Mouse (Mus musculus): Measurements from ENCODE around the gene Immp2l.

Immp2l gene

DNA sequence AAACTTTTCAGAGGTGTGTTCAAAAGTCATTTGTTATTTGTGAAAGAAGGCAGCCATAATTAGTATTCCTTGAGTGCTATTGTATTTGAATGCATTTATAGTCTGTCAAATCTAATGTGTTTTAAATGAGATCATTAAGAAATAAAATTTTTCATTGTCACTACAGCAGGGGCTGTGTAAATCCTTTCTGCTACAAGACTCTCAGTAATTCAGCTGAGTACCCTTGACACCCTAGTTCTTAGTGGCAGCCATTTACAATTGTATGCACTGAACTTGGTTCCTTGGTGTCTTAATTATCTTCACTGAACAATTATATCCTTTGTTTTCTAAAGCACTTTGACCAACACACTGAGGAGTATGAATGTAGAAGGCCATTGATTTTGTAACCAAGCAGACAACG lies 146.2 kb downstream of the Immp2l start:
- DNase-seq (ENCODE audit: low spot score in 2 of 2): no peak

DNA sequence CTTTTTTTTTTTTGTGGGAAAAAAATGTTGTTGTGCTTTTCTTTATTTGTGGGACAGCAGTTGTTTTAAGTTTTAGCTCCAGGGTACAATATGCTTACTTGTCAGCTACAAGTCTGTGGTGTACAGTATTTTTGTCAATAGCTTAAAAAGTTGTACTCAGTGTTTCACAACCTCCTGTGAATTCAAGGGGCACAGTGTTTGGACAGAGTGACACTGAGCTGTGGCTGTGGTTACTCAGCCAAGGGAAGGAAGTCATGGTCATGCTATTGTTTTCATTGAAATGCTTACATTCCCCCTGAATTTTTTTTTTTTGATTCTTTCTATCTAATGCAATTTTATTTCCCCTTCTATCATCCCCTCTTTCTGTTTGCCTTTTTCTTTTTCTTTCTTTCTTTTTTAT lies 159.0 kb downstream of the Immp2l start:
- no peak for DNase-seq (ENCODE audit: low spot score in 2 of 2)

DNA sequence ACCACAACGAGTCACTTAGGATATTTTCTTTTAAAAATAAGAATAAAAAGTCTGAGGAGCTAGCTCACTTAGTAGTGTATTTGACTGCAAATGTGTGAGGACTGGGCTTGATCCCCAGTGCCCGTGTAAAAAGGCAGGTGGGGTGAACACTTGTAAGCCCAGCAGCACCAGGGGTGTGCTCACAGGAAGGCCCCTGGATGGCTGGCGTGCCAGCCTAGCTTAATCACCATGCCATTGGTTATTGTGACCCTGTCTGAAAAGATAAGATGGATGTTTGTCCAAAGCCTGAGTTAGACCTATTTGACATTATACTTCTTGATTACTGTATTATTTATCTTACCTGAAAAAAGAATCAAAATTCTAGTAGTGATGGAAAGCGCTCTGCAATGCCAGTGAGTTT lies 161.2 kb downstream of the Immp2l start:
- no peak for DNase-seq (ENCODE audit: low spot score in 2 of 2)

DNA sequence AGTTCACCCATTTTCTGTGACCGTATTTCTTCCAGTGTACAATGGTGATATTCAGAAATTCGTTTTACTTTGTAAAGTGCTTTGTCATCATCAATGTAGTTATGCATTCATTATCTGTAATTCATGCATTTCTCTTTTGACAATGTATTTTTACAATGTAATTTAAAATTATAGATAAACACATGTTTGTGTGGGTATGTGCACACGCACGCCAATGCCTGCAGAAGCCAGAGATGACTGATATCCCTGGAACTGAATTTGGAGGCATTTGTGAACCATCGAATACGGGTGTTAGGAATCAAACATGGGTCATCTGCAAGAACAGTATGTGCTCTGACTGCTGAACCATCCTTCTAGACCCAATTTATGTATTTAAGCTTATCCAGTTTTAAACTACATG lies 161.6 kb downstream of the Immp2l start:
- DNase-seq (ENCODE audit: low spot score in 2 of 2): no peak

DNA sequence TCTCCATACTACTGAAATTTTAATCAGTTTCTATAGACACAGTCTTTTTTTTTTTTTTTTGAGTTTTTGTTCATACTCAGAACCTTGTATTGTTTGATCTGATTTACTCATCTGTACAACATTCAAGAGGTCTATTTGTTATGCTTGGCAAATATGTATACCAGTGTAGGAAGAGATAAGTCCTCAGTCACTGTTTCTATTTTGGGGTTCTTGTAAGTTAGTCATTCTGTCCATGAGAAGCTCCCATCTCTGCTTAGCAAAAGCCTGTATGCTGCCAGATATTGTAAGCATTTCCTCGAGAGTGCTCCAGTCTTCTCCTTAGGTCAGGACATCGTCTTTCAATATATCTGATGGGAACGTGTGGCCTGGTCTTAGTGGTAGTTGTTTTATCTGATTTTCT lies 168.9 kb downstream of the Immp2l start:
- no peak for DNase-seq (ENCODE audit: low spot score in 2 of 2)

DNA sequence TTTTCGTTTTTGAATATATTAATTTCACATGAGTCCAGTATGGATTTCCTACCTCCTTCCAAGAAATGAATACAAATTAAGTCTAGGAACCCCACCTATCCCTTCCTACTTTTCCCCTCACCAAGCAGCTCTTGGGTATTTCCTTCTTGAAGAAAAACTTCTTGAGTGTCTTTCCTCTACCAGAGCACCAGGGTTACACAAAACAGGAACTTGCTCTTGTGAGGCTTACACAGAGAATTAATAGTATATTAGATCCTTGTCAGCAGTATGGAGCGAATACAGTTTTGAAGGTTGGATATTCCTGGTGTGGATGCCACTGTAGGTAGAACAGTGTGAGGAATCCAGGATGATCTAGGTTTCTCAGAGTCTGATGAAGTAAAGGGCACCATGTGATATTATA lies 172.5 kb downstream of the Immp2l start:
- no peak for DNase-seq (ENCODE audit: low spot score in 2 of 2)

DNA sequence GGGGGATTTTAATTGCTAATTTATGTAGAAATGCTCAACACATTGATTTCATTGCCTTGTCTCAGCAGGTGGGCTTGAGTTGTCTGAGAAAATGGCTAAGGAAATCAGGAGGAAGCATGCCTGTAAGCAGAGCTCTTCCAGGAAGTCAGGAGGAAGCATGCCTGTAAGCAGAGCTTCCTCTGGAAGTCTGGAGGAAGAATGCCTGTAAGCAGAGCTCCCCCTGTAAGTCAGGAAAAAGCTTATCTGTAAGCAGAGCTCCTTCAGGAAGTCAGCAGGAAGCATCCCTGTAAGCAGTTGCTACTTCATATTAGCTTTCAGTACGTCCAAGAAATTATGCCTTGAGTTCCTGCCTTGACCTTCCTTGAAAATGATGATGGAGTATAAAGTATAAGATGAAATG lies 191.3 kb downstream of the Immp2l start:
- DNase-seq (ENCODE audit: low spot score in 2 of 2): no peak

DNA sequence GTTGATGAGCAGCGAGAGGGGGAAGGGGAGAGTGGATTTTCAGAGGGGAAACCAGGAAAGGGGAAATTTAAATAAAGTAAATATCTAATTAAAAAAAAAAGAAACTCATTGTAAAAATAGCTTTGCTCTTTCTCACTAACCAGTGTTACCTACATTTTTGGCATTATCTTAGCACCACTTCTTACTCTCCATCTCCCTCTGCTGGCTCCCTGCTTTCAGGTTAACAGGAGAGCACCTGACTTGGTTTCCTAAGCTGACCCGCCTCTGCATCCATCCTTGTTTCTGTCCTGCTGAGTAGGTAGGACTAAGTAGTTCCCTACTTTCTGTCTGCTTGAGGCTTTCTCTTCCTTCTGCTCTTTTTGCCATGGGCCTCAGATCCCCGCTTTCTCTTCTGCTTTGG lies 198.0 kb downstream of the Immp2l start:
- no peak for DNase-seq (ENCODE audit: low spot score in 2 of 2)

DNA sequence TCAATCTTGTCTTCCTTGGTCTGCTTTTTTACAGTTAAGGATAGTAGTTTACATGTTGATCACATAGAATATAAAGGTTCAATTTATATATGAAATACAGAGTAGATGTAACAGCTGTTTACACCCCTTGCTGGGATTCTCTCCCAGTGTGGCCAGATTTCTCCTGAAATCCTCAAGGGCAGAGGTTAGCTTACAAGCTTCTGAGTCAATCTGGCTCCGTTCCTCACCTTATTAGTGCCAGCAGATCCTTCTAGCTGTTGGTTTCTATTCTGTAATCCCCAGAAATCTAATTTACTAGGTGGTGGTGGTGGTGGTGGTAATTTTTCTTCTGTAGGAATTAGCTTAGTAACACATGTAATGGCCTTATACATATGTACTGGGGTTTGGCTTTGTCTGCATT lies 199.8 kb downstream of the Immp2l start:
- no peak for DNase-seq (ENCODE audit: low spot score in 2 of 2)

DNA sequence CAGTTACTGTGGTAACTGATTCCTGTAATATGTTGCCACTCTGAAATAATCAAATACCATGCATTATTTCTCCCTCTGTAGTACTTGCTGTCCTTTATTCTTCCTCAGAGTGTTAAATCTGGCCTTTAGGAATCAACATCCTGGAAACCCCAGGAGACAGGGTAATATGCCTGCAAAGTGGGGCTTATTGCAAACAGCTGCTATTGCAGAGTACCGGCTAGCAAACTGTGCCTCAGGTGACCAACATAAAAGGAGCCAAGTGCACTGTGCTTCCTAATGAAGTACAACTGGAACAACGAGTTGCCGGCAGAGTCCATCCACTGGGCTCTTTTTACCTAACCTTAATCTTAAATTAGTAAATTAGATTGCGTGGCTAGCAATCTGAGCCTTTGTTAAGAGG lies 200.6 kb downstream of the Immp2l start:
- DNase-seq (ENCODE audit: low spot score in 2 of 2): no peak

DNA sequence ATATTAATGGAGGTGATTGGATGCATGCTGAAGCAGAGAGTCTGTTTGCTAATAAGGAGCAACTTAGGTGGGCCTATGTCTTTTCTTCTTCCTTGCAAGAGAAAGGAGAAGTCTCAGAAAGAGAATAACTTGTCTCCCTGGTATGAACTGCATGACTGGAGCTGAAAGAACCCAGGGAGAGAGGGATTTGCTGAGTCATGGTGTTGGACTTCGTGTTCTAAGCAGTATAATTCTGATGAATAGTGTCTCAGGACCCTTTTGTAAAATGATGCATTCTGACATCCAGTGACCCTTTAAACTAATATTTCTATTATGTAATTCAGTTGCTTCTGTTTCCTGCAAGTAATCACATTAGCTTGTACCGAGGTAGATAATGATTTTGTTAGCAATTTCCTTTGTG lies 208.1 kb downstream of the Immp2l start:
- no peak for DNase-seq (ENCODE audit: low spot score in 2 of 2)

DNA sequence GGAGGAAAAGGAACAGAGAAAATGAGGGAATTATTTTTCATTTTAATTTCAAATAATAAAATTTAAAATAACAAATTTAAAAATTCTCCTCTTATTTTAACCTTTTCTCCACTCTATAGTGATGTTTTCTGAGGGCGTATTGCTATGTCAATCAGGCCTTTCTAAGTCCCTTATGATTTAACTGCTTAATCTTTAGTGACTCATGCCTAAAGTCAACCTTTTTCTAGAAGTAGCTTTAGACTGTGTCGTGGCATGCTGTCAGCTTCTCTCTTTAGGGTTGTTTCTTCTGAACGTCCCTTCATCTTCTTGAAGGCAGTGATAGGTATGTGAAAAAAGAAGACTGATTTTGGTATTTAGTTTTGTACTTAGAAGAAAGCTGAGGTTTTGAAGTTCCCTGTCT lies 214.0 kb downstream of the Immp2l start:
- no peak for DNase-seq (ENCODE audit: low spot score in 2 of 2)

DNA sequence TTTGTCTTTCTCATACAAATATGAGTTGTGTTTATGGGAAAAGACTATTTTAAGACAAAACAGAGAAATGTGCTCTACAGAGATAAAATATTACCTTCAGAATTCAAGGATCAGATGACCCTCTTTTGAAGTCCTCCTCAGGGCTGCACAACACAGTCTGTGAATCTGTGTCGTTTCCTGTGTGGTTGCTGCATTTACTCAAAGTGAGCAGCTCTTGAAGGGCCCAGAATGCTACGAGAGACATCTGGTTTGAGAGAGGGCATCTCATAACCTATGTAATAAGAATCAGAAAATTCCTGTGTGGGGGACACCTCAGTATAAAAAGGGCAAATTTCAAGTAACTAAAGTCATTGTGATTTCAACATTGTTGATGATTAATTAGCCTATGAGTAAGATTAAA lies 217.3 kb downstream of the Immp2l start:
- no peak for DNase-seq (ENCODE audit: low spot score in 2 of 2)

DNA sequence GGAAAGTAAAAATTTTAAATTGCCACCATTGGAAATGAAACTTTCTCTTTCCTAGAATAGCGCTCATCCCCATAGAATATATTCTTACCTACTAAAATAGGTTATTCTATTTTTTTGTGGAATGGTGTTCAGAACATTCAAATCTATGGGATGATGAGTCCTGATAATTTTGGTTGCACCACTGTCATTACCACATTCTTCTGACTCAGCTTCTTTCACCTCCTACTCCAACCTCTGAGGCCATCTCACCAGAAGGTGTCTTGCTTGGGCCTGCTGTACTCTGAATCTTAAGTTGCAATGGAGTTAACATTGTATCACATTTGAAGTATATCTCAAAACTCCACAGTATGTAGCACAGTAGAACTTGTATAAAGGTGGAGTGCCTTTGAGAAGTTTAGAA lies 224.4 kb downstream of the Immp2l start:
- peak in 1 of 2 experiments; percentile 48 for DNase-seq (ENCODE audit: low spot score in 2 of 2)

DNA sequence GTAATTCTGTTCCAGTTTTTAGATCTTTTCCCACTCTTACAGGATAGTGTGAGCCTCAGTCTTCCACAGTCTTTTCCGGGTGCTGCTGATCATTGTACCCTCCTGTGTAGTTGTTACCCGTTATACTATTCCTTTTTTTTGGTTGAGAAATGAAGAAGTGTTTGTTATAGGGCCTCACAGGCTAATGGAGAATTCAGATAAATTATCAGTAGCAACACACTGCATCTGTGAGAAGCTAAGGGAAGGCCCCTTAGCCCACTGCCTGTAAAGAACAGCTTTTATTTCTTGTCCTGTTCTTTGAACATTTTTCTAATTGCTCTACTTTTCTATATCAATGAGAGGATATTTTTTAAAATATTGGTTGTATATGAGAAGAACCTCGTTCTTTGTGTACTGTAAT lies 226.2 kb downstream of the Immp2l start:
- DNase-seq (ENCODE audit: low spot score in 2 of 2): no peak

DNA sequence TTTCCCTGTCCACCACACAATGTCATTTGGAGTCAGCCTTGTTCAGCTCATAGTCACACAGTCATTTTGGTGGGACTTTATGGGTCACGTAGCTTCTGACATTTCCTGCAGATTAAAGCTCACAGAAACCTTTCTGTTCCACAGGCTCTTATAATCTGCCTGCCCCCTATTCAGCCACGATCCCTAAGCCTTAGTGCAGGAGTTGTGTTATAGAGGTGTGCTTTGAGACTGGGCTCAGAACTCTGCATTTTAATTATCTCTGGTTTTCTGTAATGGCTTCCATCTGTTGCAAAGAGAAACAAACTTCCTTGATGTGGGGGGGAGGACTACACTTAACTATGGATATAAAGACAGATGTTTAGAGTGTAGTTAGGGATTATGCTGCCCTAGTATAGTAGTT lies 234.0 kb downstream of the Immp2l start:
- DNase-seq (ENCODE audit: low spot score in 2 of 2): no peak

DNA sequence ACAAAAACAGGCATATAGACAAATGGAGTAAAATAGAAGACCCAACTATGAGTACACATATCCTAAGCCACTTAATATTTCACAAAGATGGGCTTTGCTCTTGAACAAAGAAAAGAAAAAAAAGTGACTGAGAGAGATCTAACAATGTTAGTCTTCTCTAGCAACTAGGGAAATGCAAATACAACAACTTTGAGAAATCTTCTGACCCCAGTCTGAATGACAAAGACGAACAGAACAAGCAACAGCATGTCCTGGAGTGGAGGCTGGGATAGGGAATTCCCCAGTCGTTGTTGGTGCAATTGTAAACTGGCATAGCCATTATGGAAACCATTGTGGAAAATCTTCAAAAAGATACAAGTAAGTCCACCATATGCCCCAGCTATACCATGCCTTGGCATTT lies 235.7 kb downstream of the Immp2l start:
- DNase-seq (ENCODE audit: low spot score in 2 of 2): no peak

DNA sequence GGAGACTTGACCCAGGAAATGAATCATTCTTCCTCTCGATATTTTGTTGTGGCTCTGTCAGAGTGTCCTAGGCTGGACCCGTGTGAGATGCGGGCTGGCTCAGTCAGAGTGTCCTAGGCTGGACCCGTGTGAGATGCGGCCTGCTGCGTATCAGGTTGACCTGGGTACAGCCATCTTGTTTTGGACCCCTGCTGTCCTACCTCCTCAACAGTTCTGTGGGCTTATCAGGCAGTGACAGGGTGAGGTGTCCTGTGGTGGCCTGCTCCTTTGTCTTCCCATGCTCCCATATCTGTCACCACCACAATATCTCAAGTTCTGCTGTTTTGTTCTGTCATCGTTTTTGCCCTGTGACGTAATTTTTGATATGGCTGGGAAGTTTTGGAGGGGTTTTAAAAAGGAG lies 250.2 kb downstream of the Immp2l start:
- no peak for DNase-seq (ENCODE audit: low spot score in 2 of 2)

DNA sequence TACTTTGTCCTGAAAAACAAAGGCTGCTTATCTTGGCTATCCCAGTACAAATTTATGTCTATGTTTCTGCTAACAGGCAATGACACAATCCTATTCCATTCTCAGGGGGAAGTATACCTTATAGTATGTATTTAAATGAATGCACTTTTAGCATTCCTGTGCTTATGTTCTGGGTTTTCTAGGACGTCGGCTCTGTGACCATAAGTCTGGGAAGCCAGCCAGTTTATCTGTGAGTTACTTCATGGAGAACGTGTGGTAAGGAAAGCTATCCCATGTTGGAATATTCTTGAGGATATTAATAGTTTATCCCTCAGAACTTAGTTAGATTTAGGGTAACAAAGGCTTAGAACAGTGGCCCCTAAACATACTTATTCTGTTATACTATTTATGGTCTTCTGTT lies 251.5 kb downstream of the Immp2l start:
- no peak for DNase-seq (ENCODE audit: low spot score in 2 of 2)

DNA sequence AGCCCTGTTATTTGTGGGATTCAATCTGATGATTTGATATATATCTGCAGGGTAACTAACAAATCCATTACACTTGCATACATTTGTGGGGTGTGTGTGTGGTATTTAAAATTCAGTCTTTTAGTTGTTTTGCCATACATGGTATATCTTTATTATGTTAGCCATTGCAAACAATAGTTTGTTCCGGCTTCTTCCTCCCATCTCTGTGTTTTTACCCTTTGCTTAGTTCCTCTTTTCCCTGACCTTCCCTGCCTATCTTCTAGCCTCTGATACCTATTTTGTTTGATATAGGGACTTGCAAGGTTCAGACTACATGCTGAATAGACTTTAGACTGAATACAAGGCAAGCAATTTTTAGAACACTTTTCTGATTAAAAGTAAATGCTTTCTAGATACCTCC lies 254.0 kb downstream of the Immp2l start:
- DNase-seq (ENCODE audit: low spot score in 2 of 2): no peak

DNA sequence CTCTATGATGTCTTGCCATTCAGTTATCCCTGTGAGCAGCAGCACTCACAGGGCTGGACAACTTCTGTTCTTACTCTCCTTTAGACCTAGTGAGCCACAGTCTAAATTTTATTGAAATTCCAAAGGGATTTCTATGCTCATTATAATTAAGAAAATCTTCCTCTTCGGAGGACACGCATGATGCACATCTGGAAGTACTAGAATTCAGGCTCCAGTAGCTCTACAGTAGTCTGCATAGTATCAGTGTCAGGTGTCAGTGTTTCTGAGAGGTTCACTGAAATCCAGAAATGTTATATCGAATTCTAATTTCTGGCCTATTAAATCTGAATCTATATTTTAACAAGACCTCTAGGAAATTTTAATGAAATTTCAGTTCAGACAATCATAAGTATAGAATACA lies 265.2 kb downstream of the Immp2l start:
- DNase-seq (ENCODE audit: low spot score in 2 of 2): no peak

DNA sequence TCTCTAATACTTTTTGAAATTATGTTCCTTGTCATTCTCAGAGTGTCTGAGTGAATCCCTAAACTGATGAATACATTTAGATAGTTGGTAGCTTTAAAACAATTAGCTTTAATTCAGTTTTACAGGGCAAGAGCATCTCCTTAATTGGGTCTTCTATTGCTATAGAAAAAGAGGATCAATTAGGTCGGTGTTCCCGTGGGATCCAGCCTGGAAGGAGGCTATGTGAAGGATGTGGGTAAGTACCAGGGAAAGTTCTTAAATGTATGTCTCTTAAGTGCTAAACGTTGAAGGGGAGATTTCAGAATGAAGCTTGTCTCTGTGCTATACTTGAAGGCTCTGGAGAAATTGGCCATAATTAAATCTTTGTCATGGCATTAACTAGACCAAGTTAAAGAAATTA lies 283.1 kb downstream of the Immp2l start:
- no peak for DNase-seq (ENCODE audit: low spot score in 2 of 2)

DNA sequence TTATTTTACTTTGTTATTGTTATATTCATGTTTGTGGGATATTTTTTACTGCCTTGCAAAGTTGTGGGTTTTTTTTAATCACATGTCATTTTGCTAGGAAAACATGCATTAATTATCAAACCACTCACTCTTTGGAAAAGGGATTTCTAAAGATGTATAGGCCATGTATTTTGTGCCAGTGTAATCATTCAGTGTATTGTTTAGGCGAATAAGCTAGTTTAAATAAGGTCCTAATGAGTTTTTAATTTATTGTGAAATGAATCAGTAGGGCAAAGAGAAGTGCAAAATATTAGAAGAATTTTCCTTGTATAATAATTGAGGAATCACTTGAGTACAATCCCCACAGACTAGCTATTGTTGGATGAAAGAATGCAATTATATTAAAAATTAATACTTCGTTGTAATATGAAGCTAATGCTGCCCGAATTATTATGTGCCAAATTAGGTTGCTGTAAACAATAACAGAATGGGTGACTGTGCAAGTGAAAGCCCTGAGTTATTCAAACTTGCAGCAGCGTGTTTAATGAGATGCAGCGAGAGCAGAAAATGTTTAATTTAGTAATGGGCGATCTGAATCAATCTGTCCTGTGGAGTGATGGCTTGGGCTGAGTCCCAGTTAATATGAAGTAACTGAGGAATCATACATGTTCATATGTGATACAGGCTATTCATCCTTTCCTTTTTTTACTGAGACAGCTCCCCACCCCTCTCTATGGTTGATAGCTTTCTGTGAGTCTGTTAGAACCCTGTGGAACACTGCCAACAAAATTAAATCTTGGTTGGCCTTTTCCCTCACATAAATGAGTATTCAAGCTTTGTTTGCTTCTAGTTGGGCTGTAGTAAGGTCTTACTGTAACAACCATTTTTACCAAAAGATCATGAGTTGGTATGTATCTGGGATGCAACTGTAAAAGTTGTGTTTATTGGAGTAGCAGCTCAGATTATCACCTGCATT lies 285.1 kb downstream of the Immp2l start:
- no peak for DNase-seq (ENCODE audit: low spot score in 2 of 2)

DNA sequence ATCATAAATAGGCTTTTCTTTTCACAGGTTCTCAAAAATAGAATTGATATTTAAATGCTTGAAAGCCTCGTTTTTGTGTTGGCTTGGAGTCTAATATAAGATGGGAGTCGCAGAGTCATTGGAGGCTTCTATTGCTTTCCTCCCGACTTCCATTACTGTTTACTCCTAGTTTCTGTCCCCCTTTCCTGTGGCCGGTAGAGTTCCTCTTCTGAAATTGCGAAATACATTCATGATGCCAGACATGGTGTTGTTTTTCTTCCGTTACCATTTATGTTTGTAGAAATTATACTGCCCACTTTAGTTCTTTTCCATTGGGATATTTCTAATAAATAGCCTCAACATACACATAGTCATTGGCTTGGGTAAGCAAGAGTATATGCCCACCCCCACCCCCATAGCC lies 289.5 kb downstream of the Immp2l start:
- DNase-seq (ENCODE audit: low spot score in 2 of 2): no peak
